In the genomic region with DNA sequence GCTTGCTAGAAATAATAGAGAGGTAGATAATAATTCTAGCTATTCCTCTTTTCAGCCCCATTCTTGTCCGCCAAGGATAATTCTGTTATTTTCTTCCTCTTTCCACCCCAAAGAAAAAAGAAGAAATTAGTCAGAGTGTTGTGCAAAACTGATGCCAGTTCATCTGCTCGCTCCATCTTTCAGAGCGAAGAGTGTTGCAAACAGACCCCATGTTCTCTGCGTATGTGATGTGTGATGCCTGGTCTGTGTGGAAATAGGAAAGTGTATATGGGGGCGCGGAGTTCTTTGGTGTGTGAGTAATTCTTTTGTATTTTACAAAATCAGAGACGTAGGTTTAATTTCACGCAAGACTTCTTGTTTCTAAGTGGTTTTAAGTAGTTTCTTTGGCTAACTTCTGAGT, we compare ENCODE assay signal across 26 mouse cellular contexts. TPM values are rescaled to one million over a fixed set of nuclear protein-coding genes. Genes with fewer than 3 reads are reported as not detected.
A peak's percentile ranks its signal among the peaks of the same experiment; 100 is the strongest.
DNase-seq lines count a peak whose midpoint lies in the region; ATAC-seq and TF ChIP-seq lines count a peak whose summit lies in the region.
"Had no signal": no experiment of that assay in that cellular context is flagged by ENCODE, and none has a peak within 500 bp of the region (broad histone marks: within the 10 kb centered on the region; RNA-seq: fewer than 3 reads in every experiment).

No protein-coding gene starts in this region.

- ATAC-seq in frontal cortex, adult (ENCODE audit: low TSS enrichment) = peak; percentile 69
- ATAC-seq: CD4-positive, CD25-positive, alpha-beta regulatory T cell, adult 4 months; forebrain, embryonic 13.5 days had no signal

- no peak for TF ChIP-seq CTCF in layer of hippocampus, adult 2 months (conservative IDR thresholded peaks at IDR 0.05)

- DNase-seq in frontal cortex, postnatal 14 days (ENCODE audit: low spot score in 2 of 2) = no peak
- peak; percentile 24 to 61 for DNase-seq in layer of hippocampus, adult 2 months (ENCODE audit: low spot score in 2 of 2)
- no peak for DNase-seq in layer of hippocampus, postnatal 10 days (ENCODE audit: low spot score in 2 of 2)
- DNase-seq in layer of hippocampus, postnatal 36 days = peak; percentile 15 to 33
- no peak for DNase-seq in cerebellum, postnatal 25 days
- DNase-seq: adrenal gland, adult 2 months; adrenal gland, postnatal 14 days; cerebellum, adult 11-12 months; cerebellum, adult 8-10 months; cerebellum, postnatal 10 days; gastrocnemius, adult 2 months; gastrocnemius, postnatal 14 days; heart, adult 11 months had no signal

- H3K4me3 ChIP-seq in layer of hippocampus, adult 2 months = no peak overlapping the region
- H3K4me3 ChIP-seq: embryonic facial prominence, embryonic 12.5 days; embryonic facial prominence, embryonic 15.5 days; forebrain, embryonic 13.5 days; gastrocnemius, adult 2 months; hindbrain, embryonic 12.5 days; hindbrain, embryonic 15.5 days had no signal

- no peak overlapping the region for H3K27ac ChIP-seq in layer of hippocampus, adult 2 months
- H3K27ac ChIP-seq: embryonic facial prominence, embryonic 12.5 days; embryonic facial prominence, embryonic 15.5 days; forebrain, embryonic 13.5 days; gastrocnemius, adult 2 months; hindbrain, embryonic 12.5 days; hindbrain, embryonic 15.5 days had no signal

RNA-seq across cellular contexts. Expression of gene Iqschfp, which starts 39.1 kb away (rescaled TPM):
- total RNA-seq in layer of hippocampus, adult 2 months (2021) = 10 to 100 TPM; 13.6 to 15.5 TPM
- 10 to 100 TPM; 29.4 to 29.8 TPM for total RNA-seq in layer of hippocampus, postnatal 10 days (2021)
- total RNA-seq in layer of hippocampus, postnatal 36 days (2021) = 10 to 100 TPM; 12.1 to 14.3 TPM
- total RNA-seq: adrenal gland, adult 2 months; adrenal gland, postnatal 14 days; gastrocnemius, adult 2 months; gastrocnemius, postnatal 14 days; gastrocnemius, postnatal 4 days; heart, adult 8-10 months; hematopoietic stem cell, adult 5-6 weeks; MEL had no signal

RNA-seq across cellular contexts. Expression of gene Iqcj, which starts 39.2 kb away (rescaled TPM):
- total RNA-seq in layer of hippocampus, adult 2 months (2021) = 1 to 10 TPM; 4.4 to 5.7 TPM
- 1 to 10 TPM; 6.7 to 8.1 TPM for total RNA-seq in layer of hippocampus, postnatal 10 days (2021)
- total RNA-seq in layer of hippocampus, postnatal 36 days (2021) = 1 to 10 TPM; 3.7 to 5.9 TPM
- total RNA-seq: adrenal gland, adult 2 months; adrenal gland, postnatal 14 days; adrenal gland, postnatal 4 days; gastrocnemius, adult 2 months; gastrocnemius, postnatal 14 days; gastrocnemius, postnatal 4 days; heart, adult 8-10 months; heart, postnatal 25 days; hematopoietic stem cell, adult 5-6 weeks; MEL had no signal

Comparison
In these comparisons a context has a peak if more than half of its experiments do, and no peak if none do; other contexts are left out.
1. DNase-seq: peak in layer of hippocampus, adult 2 months (2 of 2) and layer of hippocampus, postnatal 36 days (2 of 2); none in frontal cortex, postnatal 14 days (0 of 2), layer of hippocampus, postnatal 10 days (0 of 2) and cerebellum, postnatal 25 days (0 of 2).